Mouse (Mus musculus): ENCODE data around the gene Serping1. TPM values are rescaled to one million over a fixed set of nuclear protein-coding genes. Genes with fewer than 3 reads are reported as not detected.
"Not testable (repeated sequence)": the region's sequence is repeated elsewhere in the genome, so short reads cannot be mapped to it uniquely, and the experiment has no call there.

Gene Serping1
- total RNA-seq (2021) = 100 to 1,000 TPM in 1 of 2 experiments, 10 to 100 TPM in 1; 79.2 to 110 TPM
- long read RNA-seq, experiment 1, transcript Serping1-201 (8 exons, 1,768 nt) = major isoform, 37 of 132 reads
- long read RNA-seq, experiment 1, partial matches to known transcripts = 85 of 132 reads
- long read RNA-seq, experiment 1, other reads (novel, unspliced or antisense) = 10 of 132 reads
- long read RNA-seq, experiment 2, partial matches to known transcripts = 38 of 43 reads
- long read RNA-seq, experiment 2, other reads (novel, unspliced or antisense) = 1 of 43 reads

DNA sequence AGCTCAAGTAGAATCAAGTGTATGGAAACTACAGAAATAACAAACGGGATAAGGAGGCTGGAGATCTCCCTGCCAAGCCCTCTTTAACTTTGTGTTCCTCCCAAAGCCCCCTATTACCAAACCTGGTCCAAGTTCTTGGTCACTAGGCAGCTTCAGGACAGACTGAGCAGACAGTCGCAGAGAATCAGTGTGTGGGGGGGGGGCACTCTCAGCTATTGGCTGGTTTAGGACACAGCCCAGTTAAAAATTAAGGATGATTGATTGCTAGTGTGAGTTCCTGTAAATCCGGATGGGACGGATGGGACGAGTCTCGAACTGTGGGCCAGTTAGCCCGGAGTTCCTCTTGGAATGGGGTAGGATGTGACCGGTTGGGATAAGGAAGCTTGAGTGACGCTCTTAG lies at the start of gene Serping1:
Gene Serping1 (minus strand): TSS at position 204 of the 400 bp plus-strand sequence.
- no peak for DNase-seq

DNA sequence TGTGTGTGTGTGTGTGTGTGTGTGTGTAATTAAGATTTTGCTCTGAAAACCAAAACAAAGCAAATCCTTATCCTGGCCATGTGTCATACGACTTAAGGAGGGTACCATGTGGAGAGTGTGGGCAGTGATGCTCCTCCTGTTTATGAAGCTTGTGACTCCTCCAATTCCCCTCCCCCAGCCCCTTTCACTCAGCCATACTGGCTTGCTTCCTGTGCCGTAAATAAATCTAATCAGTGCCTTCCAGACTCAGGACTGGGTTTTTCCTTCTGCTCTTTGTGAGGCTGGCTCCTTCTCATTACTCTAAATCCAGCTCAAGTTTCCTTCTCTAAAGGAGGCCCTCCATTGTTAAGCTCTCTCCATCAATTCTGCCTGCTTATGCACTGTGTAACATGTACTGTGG lies 48.0 kb upstream of the Serping1 start:
- no peak for DNase-seq

DNA sequence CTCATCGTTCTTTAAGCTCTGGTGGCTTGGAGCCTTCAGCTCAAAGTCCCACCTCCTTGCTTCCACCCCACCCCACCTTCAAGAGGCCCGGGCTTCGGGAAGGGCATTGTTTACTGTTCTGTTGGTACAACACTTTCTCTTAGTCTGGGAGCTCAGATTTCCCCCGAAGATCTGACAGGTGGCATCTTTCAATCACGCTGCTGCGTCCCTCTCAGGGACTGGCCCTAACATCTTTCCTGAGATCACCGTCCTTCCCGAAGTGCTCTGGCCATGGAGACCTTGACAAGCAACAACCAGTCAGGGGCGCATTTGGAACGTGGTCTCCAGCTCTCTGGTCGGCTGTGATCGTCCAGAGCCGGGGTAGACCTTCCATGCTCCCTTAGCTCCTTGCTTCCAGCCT lies 47.3 kb upstream of the Serping1 start, which contains the start of gene Smtnl1:
Gene Smtnl1 (minus strand): TSS at position 101 of the 400 bp plus-strand sequence.
- no peak for DNase-seq

DNA sequence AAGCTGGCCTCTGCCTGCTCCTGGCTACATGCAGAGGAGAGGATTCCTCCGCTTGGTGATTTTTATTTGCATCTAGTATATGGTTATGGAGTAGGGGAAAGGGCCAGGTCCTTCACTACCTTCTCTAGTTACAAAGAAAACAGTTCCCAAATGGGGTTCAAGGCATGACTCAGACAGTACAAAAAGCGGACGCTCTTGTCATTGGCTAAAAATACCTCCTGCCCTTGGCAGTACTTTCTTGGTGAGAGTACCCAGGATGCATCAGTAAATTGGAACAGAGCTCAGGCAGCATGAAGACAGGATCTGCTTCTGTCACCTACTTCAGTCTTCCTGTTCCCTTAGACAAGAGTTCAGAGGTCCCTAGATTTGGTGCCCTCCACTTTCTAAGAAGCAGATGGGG lies 44.6 kb upstream of the Serping1 start:
- no peak for DNase-seq

DNA sequence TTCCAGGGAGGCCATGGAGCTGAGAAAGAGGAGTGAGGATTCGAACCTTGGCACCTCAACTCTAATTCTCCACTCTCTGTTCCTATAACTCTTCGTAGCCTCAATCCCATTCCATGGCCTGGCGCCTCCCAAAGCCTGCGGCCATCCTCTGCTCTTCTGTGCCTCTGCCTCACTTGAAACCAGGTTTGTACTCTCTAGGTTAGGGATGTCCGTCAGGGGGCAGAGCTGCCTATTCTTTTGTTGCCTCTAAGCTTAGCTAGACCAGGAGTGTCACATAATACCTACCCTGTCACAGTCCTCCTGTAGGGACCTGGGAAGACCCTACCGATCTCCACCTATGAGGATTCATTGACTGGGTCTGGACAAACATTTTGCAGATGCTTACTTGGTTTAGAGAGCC lies 37.4 kb upstream of the Serping1 start:
- no peak for DNase-seq

- DNase-seq = no peak
These were observed 36.6 kb upstream of the Serping1 start for GRCm38 (mm10) chr2:84811880-84812279.

DNA sequence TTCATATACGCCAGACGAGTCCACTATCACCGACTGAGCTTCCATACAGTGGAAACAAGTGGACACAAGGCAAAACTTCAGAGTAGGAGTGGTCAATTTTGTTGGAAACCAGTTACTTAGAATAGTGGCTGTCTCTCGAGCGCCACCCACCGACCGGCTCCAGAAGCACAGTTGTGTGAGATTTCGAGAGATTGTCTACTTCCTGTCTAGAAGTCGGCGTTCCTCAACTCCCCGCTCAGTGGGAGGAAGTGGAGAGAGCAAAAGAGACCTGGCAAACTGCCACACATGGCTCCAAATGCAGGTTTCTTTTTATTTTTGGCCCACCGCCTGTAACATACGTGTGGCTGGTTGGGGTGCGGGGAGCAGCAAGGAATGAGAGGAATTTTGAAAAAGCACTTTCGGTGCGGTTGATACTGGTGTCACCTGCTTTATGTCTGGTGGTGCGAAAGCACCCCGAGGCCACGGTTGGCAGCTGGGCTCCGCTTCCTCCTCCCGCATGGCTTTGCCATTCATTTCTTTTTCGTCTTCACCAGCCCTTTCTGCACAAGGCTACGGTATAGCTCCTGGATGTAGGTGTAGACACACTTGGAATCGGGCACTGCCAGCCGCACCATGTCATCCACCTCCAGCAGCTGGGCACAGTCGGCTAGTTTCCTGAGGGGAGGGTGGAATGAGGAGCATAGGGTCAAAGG lies 35.8 kb upstream of the Serping1 start:
- peak; percentile 90 for DNase-seq

GRCm38 (mm10) chr2:84810526-84810885 lies 35.3 kb upstream of the Serping1 start:
- no peak for DNase-seq

GRCm38 (mm10) chr2:84809330-84809729 lies 34.1 kb upstream of the Serping1 start:
- no peak for DNase-seq

- DNase-seq = no peak
These were observed 31.3 kb upstream of the Serping1 start for GRCm38 (mm10) chr2:84806546-84806945.

- DNase-seq = no peak
These were observed 28.7 kb upstream of the Serping1 start for GRCm38 (mm10) chr2:84803963-84804362.

DNA sequence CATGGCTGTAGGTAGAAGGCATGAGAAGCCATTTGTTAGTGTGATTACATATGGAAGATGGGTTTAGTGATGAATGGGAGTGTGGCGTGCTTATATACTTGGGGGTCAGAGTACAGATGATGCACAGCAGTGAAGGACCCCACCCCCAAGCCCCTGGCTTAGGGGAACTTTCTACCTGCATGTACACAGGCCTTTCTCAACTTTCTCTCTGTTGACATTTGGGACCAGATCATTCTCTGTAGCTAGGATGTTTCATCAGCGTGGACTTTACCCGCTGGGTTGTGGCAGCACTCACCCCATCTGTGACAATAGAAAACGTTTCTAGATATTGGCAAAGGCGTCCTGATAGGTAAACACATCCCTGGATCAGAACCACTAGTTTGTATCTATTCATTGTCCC lies 26.0 kb upstream of the Serping1 start:
- DNase-seq = not testable (repeated sequence)

DNA sequence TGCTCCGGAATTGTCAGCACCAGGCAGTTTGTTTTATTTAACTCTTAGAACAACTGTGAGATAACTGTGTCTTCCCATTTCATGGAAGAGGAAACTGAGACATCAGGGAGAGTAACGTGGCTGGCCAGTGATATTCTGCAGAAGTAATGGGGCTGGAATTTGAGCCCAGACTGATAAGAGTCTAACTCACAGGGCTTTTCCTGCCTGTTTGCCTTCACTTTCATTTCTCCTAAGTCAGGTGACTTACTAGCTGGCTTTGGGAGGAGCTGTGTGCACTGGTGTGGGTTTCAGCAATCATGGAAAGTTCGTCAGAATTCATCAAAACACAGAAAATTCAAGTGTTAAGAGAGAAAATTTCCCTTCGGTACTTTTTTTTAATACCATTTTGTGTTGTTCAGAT lies 25.1 kb upstream of the Serping1 start:
- no peak for DNase-seq

- DNase-seq = peak; percentile 76
These were observed 23.9 kb upstream of the Serping1 start for GRCm38 (mm10) chr2:84799041-84799561.

- peak; percentile 78 for DNase-seq
These were observed 23.3 kb upstream of the Serping1 start, which contains the start of gene Ube2l6 for GRCm38 (mm10) chr2:84798493-84798921. Ube2l6 (plus strand) TSS chr2:84798828.

- DNase-seq = peak; percentile 85
These were observed 22.7 kb upstream of the Serping1 start for GRCm38 (mm10) chr2:84797833-84798492.

DNA sequence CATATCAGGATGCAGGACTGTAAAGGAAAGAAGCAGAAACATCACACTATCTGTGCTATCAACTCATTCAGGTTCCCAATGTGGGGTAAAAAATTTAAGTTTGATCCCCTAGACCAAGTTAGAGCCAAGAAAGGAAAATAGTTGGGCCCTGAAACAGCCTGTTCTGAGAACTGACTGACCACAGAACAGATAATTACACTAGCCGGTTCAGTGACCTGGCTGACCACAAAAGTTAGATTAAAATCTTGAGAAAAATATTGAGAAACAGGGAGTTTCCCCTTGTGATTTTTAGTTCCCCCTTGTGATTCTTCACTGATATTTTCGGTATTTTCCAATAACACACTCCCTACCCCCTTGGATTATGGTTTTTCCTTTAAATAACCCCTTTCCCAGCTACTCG lies 18.6 kb upstream of the Serping1 start:
- no peak for DNase-seq

DNA sequence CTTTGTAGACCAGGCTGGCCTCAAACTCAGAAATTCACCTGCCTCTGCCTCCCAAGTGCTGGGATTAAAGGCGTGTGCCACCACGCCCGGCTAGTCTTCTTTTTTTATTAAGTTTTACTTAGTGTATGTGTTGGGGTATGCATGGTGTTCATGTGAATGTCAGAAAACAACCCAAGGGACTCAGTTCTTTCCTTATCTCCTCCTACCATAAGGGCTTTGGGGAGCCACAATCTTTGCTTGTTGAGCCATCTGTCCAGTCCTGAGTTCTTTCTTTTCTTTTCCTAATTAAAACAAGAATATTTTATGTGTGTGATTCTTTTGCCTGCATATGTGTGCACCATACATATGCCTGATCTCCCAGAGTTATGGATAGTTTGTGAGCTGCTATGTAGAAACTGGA lies 17.9 kb upstream of the Serping1 start:
- no peak for DNase-seq

DNA sequence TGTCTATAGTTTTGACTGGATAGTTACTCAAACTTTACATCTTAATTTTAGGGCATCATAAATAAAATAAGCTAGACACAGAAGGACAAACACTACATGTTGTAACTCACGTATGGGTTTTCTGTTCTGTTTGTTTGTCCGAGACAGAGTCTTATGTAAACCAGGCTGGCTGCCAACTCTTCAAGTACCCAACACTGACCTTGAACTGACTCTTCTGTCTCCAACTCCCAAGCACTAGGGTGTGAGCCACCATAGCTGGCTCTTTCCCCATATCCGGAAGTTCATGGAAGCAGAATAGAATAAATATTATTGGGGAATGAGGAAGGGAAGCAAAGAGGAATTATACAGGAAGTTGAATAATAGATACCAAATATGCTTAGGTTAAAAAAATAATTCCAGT lies 17.3 kb upstream of the Serping1 start:
- DNase-seq = peak; percentile 52

GRCm38 (mm10) chr2:84790418-84790817 lies 15.2 kb upstream of the Serping1 start:
- peak; percentile 36 for DNase-seq

DNA sequence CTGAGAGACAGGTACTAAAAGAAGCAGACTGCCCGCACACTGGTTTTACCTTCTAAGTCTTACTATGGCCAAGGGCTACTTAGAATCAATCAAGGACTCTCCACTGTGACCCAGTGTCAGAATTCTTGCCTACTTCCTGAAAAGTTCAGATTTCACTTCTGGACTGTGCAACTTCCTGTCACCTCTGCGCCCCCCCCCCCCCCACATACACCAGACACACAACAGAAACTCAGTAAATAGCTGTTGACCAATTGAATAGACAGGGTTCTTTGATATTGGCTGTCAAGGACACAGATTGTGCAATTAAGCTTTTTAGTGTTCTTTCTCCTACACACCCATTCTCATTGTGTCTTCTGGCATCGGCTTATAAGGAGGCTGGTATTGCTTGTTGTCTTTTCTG lies 13.1 kb upstream of the Serping1 start:
- DNase-seq = no peak

DNA sequence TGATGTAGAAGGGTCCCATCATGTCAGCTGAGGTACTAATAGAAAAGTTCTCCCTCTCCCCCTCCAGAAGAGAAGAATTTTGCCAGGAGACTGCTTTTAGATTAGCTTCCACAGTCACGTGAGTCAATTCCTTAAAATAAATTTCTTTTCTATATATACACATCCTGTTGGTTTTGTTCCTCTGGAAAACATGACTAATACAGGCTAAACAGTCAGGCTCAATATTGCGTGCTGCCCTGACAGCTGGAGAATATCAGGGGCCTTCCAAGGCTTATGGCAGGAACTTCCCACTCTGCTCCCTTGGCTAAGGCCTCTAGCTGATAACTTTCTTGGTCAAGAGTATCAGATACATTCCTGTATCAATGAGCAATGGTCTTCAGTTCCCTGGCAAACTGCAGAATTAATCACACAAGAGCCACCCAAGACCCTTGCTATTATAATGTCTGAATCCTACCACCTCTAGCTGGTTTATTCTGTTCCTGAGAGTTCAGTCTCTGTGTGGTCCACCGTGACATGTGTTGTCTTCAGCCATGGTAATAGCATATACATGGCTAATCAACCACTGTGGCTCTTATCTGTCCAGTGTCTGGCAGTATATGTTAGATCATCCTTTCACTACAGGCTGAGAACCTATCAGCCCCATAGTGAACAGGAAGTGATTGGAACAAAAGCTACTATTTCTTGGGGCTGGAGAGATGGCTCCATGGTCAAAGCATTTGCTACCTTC lies 8.8 kb upstream of the Serping1 start:
- no peak for DNase-seq
